Mouse (Mus musculus): ENCODE measurements around the gene Ift22. TPM values are rescaled to one million over a fixed set of nuclear protein-coding genes. Genes with fewer than 3 reads are reported as not detected.

Ift22 gene
- polyA plus RNA-seq, 1 experiment, result 133 TPM

GRCm38 (mm10) chr5:136869451-136870114 is 38.4 kb upstream of the Ift22 start:
- Histone ChIP-seq H3K27me3 (ENCODE audit: control insufficient read depth, insufficient read depth, low read length) (no peaks in the 10 kb centered on the region), H3K4me3 (ENCODE audit: control insufficient read depth, low read depth, low read length) (no peak overlapping the region), H3K36me3 (ENCODE audit: control insufficient read depth, insufficient read depth, low read length) (no peaks in the 10 kb centered on the region), H3K4me1 (ENCODE audit: control insufficient read depth, insufficient read depth, low read length) (no peaks in the 10 kb centered on the region; the same call in 1 of the 2 replicates), H3K27ac (ENCODE audit: control insufficient read depth, insufficient read depth, low read depth, low read length) (no peak overlapping the region)
- TF ChIP-seq CTCF (IDR thresholded peaks at IDR 0.05; ENCODE audit: control insufficient read depth, insufficient read depth, insufficient replicate concordance, low read depth, low read length) (no peak), POLR2A (IDR thresholded peaks at IDR 0.05; ENCODE audit: control insufficient read depth, low read depth, low read length) (no peak)

GRCm38 (mm10) chr5:136872417-136872816 is 35.5 kb upstream of the Ift22 start:
- Histone ChIP-seq H3K27ac (ENCODE audit: control insufficient read depth, insufficient read depth, low read depth, low read length) (no peak overlapping the region), H3K27me3 (ENCODE audit: control insufficient read depth, insufficient read depth, low read length) (no peaks in the 10 kb centered on the region), H3K36me3 (ENCODE audit: control insufficient read depth, insufficient read depth, low read length) (no peaks in the 10 kb centered on the region), H3K4me1 (ENCODE audit: control insufficient read depth, insufficient read depth, low read length) (no peaks in the 10 kb centered on the region; the same call in 1 of the 2 replicates), H3K4me3 (ENCODE audit: control insufficient read depth, low read depth, low read length) (no peak overlapping the region)
- TF ChIP-seq CTCF (IDR thresholded peaks at IDR 0.05; ENCODE audit: control insufficient read depth, insufficient read depth, insufficient replicate concordance, low read depth, low read length) (no peak), POLR2A (IDR thresholded peaks at IDR 0.05; ENCODE audit: control insufficient read depth, low read depth, low read length) (no peak)

- TF ChIP-seq CTCF (IDR thresholded peaks at IDR 0.05; ENCODE audit: control insufficient read depth, insufficient read depth, insufficient replicate concordance, low read depth, low read length) (no peak), POLR2A (IDR thresholded peaks at IDR 0.05; ENCODE audit: control insufficient read depth, low read depth, low read length) (no peak)
- no peaks in the 10 kb centered on the region for H3K27me3 ChIP-seq (ENCODE audit: control insufficient read depth, insufficient read depth, low read length)
- H3K36me3 ChIP-seq (ENCODE audit: control insufficient read depth, insufficient read depth, low read length), result no peaks in the 10 kb centered on the region
- no peaks in the 10 kb centered on the region; the same call in 1 of the 2 replicates for H3K4me1 ChIP-seq (ENCODE audit: control insufficient read depth, insufficient read depth, low read length)
- H3K27ac ChIP-seq (ENCODE audit: control insufficient read depth, insufficient read depth, low read depth, low read length), result no peak overlapping the region
- no peak overlapping the region for H3K4me3 ChIP-seq (ENCODE audit: control insufficient read depth, low read depth, low read length)
Observed at GRCm38 (mm10) chr5:136874271-136874670, 33.7 kb upstream of the Ift22 start.

GRCm38 (mm10) chr5:136880101-136880500 is 27.8 kb upstream of the Ift22 start:
- H3K27me3 ChIP-seq (ENCODE audit: control insufficient read depth, insufficient read depth, low read length), result no peaks in the 10 kb centered on the region
- no peak overlapping the region for H3K27ac ChIP-seq (ENCODE audit: control insufficient read depth, insufficient read depth, low read depth, low read length)
- peaks cover 9% of the 10 kb centered on the region for H3K4me1 ChIP-seq (ENCODE audit: control insufficient read depth, insufficient read depth, low read length)
- TF ChIP-seq POLR2A (IDR thresholded peaks at IDR 0.05; ENCODE audit: control insufficient read depth, low read depth, low read length), result no peak
- TF ChIP-seq CTCF (IDR thresholded peaks at IDR 0.05; ENCODE audit: control insufficient read depth, insufficient read depth, insufficient replicate concordance, low read depth, low read length), result no peak
- H3K36me3 ChIP-seq (ENCODE audit: control insufficient read depth, insufficient read depth, low read length), result no peaks in the 10 kb centered on the region
- no peak overlapping the region for H3K4me3 ChIP-seq (ENCODE audit: control insufficient read depth, low read depth, low read length)

- Histone ChIP-seq H3K36me3 (ENCODE audit: control insufficient read depth, insufficient read depth, low read length) (no peaks in the 10 kb centered on the region), H3K4me1 (ENCODE audit: control insufficient read depth, insufficient read depth, low read length) (peaks cover 9% of the 10 kb centered on the region), H3K27ac (ENCODE audit: control insufficient read depth, insufficient read depth, low read depth, low read length) (no peak overlapping the region), H3K27me3 (ENCODE audit: control insufficient read depth, insufficient read depth, low read length) (no peaks in the 10 kb centered on the region), H3K4me3 (ENCODE audit: control insufficient read depth, low read depth, low read length) (peak overlapping the region; percentile 62)
- TF ChIP-seq POLR2A (IDR thresholded peaks at IDR 0.05; ENCODE audit: control insufficient read depth, low read depth, low read length) (no peak), CTCF (IDR thresholded peaks at IDR 0.05; ENCODE audit: control insufficient read depth, insufficient read depth, insufficient replicate concordance, low read depth, low read length) (peak; percentile 89)
Observed at GRCm38 (mm10) chr5:136881380-136882009, 26.5 kb upstream of the Ift22 start.

GRCm38 (mm10) chr5:136882055-136882787 is 25.7 kb upstream of the Ift22 start:
- H3K4me1 ChIP-seq (ENCODE audit: control insufficient read depth, insufficient read depth, low read length), result peaks cover 9% of the 10 kb centered on the region
- no peak overlapping the region for H3K27ac ChIP-seq (ENCODE audit: control insufficient read depth, insufficient read depth, low read depth, low read length)
- no peaks in the 10 kb centered on the region for H3K27me3 ChIP-seq (ENCODE audit: control insufficient read depth, insufficient read depth, low read length)
- no peak for TF ChIP-seq POLR2A (IDR thresholded peaks at IDR 0.05; ENCODE audit: control insufficient read depth, low read depth, low read length)
- no peak for TF ChIP-seq CTCF (IDR thresholded peaks at IDR 0.05; ENCODE audit: control insufficient read depth, insufficient read depth, insufficient replicate concordance, low read depth, low read length)
- H3K36me3 ChIP-seq (ENCODE audit: control insufficient read depth, insufficient read depth, low read length), result no peaks in the 10 kb centered on the region
- peak overlapping the region; percentile 52 for H3K4me3 ChIP-seq (ENCODE audit: control insufficient read depth, low read depth, low read length)

- Histone ChIP-seq H3K4me3 (ENCODE audit: control insufficient read depth, low read depth, low read length) (peak within 1 kb of the TSS; percentile 52), H3K36me3 (ENCODE audit: control insufficient read depth, insufficient read depth, low read length) (no peaks in the 10 kb centered on the region), H3K27me3 (ENCODE audit: control insufficient read depth, insufficient read depth, low read length) (no peaks in the 10 kb centered on the region), H3K27ac (ENCODE audit: control insufficient read depth, insufficient read depth, low read depth, low read length) (no peak within 1 kb of the TSS), H3K4me1 (ENCODE audit: control insufficient read depth, insufficient read depth, low read length) (peaks cover 9% of the 10 kb centered on the region)
- TF ChIP-seq POLR2A (IDR thresholded peaks at IDR 0.05; ENCODE audit: control insufficient read depth, low read depth, low read length) (no peak), CTCF (IDR thresholded peaks at IDR 0.05; ENCODE audit: control insufficient read depth, insufficient read depth, insufficient replicate concordance, low read depth, low read length) (no peak)
Observed at GRCm38 (mm10) chr5:136882788-136883439, 25.0 kb upstream of the Ift22 start, which contains the start of gene Col26a1. TSS of gene Col26a1 (minus strand) at chr5:136883209.
